Mouse (Mus musculus) liver, embryonic 16.5 days (tissue): ENCODE results near the gene Sgcd. TPM values are rescaled to one million over a fixed set of nuclear protein-coding genes. Genes with fewer than 3 reads are reported as not detected.

Experiments used
- ATAC-seq: fragments of 200-750 bp; cut with Nextera tagmentation; 2 replicates; pipeline ENCODE4 v1.8.0; 2017; ENCODE audit warnings: low read depth, mild to moderate bottlenecking, moderate number of reproducible peaks, moderate library complexity
- H3K27ac ChIP-seq: fragments of 300-500 bp; sonication (generic); 2 replicates; pipeline ENCODE4 v1.5.1; 2014; ENCODE audit warnings: mild to moderate bottlenecking, low read length
- H3K27me3 ChIP-seq: fragments of 300-500 bp; sonication (generic); 2 replicates; pipeline ENCODE4 v1.6.1; 2014; ENCODE audit warnings: low read depth, low read length, mixed read lengths; ENCODE audit not compliant: control insufficient read depth, insufficient read depth
- H3K36me3 ChIP-seq: fragments of 300-500 bp; sonication (generic); 2 replicates; pipeline ENCODE4 v1.6.1; 2014; ENCODE audit warnings: mild to moderate bottlenecking; ENCODE audit not compliant: control insufficient read depth, insufficient read depth
- H3K4me1 ChIP-seq: fragments of 300-500 bp; sonication (generic); 2 replicates; pipeline ENCODE4 v1.6.1; 2014; ENCODE audit warnings: low read depth, low read length, mixed read lengths; ENCODE audit not compliant: control insufficient read depth
- H3K4me2 ChIP-seq: fragments of 300-500 bp; sonication (generic); 2 replicates; pipeline ENCODE4 v1.6.1; 2014; ENCODE audit warnings: low read depth, low read length, mixed read lengths
- H3K4me3 ChIP-seq: fragments of 300-500 bp; sonication (generic); 2 replicates; pipeline ENCODE4 v1.5.1; 2014; ENCODE audit warnings: low read depth, mild to moderate bottlenecking, low read length
- H3K9ac ChIP-seq: fragments of 300-500 bp; sonication (generic); 2 replicates; pipeline ENCODE4 v1.6.1; 2014; ENCODE audit warnings: low read depth, low read length
- H3K9me3 ChIP-seq: fragments of 300-500 bp; sonication (generic); replicated peaks from 2 replicates; pipeline ENCODE4 v1.6.1; 2016; ENCODE audit warnings: low read length; ENCODE audit not compliant: control insufficient read depth
- WGBS: fragments of 180-500 bp; shearing (Covaris S2); extraction: QIAGEN DNeasy Blood & Tissue Kit; methylation state at CpG from one replicate; pipeline ENCODE4 v1.1.7; 2014; ENCODE audit not compliant: insufficient replicate concordance; 5-methylcytosine and 5-hydroxymethylcytosine counted together
- polyA plus RNA-seq: library from polyadenylated mRNA; unstranded; fragments of >200 nt; fragmentation: Nextera tagmentation; extraction: Ambion mirVana; gene quantifications from 2 replicates; pipeline ENCODE4 v1.2.1, GENCODE M21; 2015

Sgcd gene
- polyA plus RNA-seq, 1 experiment from 2014 or later = 0.12 TPM

DNA sequence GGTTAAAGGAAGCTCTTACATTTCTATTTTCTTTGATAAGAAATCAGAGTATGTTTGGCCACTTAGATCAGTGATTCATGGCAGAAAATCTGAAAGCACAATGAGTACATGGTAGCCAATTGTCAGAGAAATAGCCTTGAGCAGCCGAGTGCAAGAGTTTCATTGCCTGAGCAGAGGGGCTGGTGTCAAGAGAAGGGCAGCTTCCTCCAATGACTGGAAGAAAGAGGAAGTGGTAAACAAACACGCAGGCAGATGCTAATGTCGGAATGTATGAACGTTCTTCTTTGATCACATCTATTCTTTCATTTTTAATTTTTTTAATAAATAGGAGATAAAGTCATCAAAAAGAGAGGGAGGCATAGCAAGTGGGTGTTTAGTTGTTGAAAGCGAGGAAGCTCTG lies 956.5 kb downstream of the Sgcd start:
- H3K9ac ChIP-seq = no peak overlapping the region
- no peak overlapping the region for H3K4me3 ChIP-seq
- H3K4me2 ChIP-seq = no peak overlapping the region
- no peaks in the 10 kb centered on the region for H3K9me3 ChIP-seq
- H3K27me3 ChIP-seq = no peaks in the 10 kb centered on the region
- WGBS = 28% methylated on average over 5 of the region's 5 CpGs
- no peak overlapping the region for H3K27ac ChIP-seq
- ATAC-seq = no peak
- H3K36me3 ChIP-seq = no peaks in the 10 kb centered on the region
- no peaks in the 10 kb centered on the region for H3K4me1 ChIP-seq

DNA sequence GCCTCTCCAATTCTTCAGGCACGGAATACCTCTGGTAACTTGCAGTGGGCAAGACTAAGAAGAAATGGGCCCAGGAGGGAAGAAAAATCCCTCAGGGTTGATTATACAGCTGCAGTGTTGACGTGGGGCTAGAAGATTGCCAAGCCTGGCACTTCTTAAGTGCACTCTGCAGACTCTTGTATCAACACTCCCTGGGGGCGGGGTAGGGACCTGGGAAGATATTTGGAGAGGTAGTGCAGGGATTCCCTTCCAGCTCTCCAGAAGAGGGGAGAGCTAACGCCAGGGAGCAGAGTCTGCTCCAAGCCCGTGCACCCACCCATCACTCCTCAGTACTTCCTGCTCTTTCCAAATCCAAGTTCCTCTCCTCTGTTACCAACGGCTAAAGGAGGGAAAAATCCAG lies 967.9 kb downstream of the Sgcd start:
- H3K4me1 ChIP-seq = no peaks in the 10 kb centered on the region
- H3K9ac ChIP-seq = no peak overlapping the region
- 42% methylated on average over 6 of the region's 6 CpGs for WGBS
- H3K4me2 ChIP-seq = no peak overlapping the region
- no peaks in the 10 kb centered on the region for H3K27me3 ChIP-seq
- H3K36me3 ChIP-seq = no peaks in the 10 kb centered on the region
- H3K27ac ChIP-seq = no peak overlapping the region
- no peak for ATAC-seq
- H3K9me3 ChIP-seq = no peaks in the 10 kb centered on the region
- no peak overlapping the region for H3K4me3 ChIP-seq

DNA sequence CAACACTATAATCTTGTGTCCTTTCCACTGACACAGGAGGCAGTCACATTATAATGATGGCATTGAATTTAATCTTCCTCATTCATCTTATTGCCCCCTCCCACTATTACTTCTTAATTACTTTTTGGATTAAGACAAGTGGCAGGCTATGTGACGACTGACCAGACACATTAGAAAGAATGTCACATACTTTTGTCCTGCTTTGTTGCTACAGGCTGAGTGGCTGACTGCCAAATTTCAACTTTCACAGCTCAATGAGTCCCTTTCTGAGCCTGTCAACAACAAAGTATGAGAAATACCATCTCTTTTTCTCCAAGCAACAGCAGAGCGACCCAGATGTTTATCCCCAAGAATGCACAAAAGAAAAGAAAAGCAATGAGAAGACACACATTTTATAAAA lies 970.6 kb downstream of the Sgcd start:
- Histone ChIP-seq H3K4me1 (no peaks in the 10 kb centered on the region), H3K27ac (no peak overlapping the region), H3K27me3 (no peaks in the 10 kb centered on the region), H3K4me2 (no peak overlapping the region), H3K4me3 (no peak overlapping the region), H3K9ac (no peak overlapping the region), H3K9me3 (no peaks in the 10 kb centered on the region), H3K36me3 (no peaks in the 10 kb centered on the region)
- ATAC-seq = no peak
- WGBS = 52% methylated on average over 2 of the region's 2 CpGs

DNA sequence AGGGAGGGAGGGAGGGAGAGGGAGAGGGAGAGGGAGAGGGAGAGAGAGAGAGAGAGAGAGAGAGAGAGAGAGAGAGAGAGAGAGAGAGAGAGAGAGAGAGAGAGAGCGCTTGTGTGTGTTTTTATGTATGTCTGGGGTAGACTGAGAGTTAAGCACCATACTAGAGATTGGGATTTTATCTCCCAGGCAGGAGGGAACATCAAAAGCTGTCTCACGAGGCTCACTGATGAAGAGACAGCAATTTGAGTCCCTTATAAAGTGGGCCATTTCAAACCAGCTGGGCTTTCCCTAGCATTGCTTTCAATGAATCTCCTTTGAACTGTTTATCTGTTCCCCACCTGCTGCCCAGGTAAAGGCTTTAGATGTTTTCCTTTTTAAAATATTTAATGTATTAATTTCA lies 973.1 kb downstream of the Sgcd start:
- H3K36me3 ChIP-seq = no peaks in the 10 kb centered on the region
- H3K4me1 ChIP-seq = no peaks in the 10 kb centered on the region
- no peaks in the 10 kb centered on the region for H3K9me3 ChIP-seq
- H3K27ac ChIP-seq = no peak overlapping the region
- no peak overlapping the region for H3K4me2 ChIP-seq
- no peak for ATAC-seq
- H3K4me3 ChIP-seq = no peak overlapping the region
- 37% methylated on average over 2 of the region's 2 CpGs for WGBS
- no peak overlapping the region for H3K9ac ChIP-seq
- H3K27me3 ChIP-seq = no peaks in the 10 kb centered on the region

DNA sequence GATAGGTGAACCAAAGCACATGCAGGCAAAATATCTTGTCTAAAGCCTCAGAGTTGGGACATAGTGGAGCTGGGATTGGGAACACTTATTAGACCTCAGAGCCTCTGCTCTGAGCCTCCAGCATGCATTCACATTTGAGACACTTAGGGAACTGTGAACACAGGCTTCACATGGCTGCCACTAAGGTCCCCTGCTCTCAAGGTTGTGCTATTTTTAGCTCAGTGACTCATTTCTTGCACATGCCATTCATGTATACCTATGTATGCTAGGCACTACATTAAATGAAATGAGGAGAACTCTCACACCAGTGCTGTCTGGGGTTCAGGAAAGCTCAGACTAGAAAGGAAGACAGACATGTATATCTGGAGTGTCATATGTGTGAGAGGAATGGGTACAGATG lies 974.5 kb downstream of the Sgcd start:
- Histone ChIP-seq H3K27me3 (no peaks in the 10 kb centered on the region), H3K4me1 (no peaks in the 10 kb centered on the region), H3K4me2 (no peak overlapping the region), H3K27ac (no peak overlapping the region), H3K9ac (no peak overlapping the region), H3K9me3 (no peaks in the 10 kb centered on the region), H3K36me3 (no peaks in the 10 kb centered on the region), H3K4me3 (no peak overlapping the region)
- ATAC-seq = no peak

DNA sequence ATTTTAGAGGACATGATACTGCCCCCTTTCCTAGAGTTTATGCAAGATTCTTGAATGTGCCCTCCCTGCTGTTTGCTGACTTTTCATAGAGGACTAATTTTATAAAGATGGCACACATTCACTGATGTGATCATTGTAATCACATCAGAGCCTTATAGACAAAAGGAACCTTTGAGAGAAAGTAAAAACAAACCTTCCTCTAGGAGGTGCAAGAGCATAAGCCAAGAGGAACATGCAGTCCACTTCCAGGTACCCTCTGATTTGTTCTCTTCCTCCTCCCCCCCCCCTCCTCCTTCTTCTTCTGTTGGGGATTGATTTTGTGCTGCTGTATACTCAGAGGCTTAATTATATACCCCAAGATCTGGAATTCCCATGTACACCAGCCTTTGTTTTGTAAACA lies 978.6 kb downstream of the Sgcd start:
- H3K9ac ChIP-seq = no peak overlapping the region
- H3K4me1 ChIP-seq = no peaks in the 10 kb centered on the region
- H3K4me3 ChIP-seq = no peak overlapping the region
- H3K36me3 ChIP-seq = no peaks in the 10 kb centered on the region
- no peak overlapping the region for H3K27ac ChIP-seq
- no peaks in the 10 kb centered on the region for H3K27me3 ChIP-seq
- no peak overlapping the region for H3K4me2 ChIP-seq
- ATAC-seq = no peak
- no peaks in the 10 kb centered on the region for H3K9me3 ChIP-seq

DNA sequence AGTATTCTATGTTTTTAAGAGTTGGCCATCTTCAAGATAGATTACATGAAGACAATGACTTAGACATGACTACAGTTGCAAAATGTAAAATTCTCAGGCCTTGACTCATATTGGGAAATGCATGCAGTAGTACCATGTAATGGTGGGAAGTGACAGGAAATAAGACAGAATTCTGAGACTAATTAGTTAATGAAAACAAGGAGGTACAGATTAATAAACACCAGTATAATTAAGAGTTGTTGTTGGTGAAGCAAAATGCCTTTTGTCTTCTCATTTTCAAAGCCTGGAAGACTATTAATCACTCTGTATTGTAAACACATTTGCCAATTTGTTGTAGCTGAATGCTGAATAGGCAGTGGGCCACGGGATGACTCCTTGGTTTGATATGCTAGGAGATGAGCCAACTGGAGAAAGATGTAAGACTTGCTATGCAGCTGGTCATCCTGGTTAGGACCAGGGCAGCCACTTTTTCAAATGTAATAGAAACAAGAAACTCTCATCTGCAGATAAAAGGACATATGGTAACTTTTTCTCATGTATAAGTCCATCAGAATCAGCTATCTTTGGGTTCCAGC lies 983.4 kb downstream of the Sgcd start:
- ATAC-seq = no peak
- no peaks in the 10 kb centered on the region for H3K9me3 ChIP-seq
- H3K27ac ChIP-seq = no peak overlapping the region
- H3K9ac ChIP-seq = no peak overlapping the region
- H3K4me1 ChIP-seq = no peaks in the 10 kb centered on the region
- H3K4me3 ChIP-seq = no peak overlapping the region
- H3K27me3 ChIP-seq = no peaks in the 10 kb centered on the region
- no peak overlapping the region for H3K4me2 ChIP-seq
- H3K36me3 ChIP-seq = no peaks in the 10 kb centered on the region
- WGBS = 38% methylated on average over 1 of the region's 1 CpGs

DNA sequence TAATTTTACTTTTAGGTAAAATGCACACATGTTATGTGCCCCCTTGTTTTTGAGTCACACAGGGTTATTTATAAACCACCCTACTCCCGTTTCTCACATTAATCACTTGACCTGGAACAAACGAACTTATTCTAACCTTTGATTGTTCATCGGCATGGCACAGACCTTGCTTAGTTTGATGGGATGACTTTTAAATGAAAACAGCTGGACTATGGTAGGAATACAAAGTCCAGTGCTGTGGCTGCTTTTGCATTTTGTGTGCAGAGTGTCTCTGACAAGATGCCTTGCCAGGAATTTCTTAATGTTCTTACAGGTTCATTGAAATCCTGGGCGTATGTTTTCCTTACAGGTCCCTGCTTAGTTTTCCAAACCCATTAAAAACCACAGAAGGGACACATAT lies 1049.5 kb downstream of the Sgcd start:
- H3K27me3 ChIP-seq = no peaks in the 10 kb centered on the region
- no peaks in the 10 kb centered on the region for H3K36me3 ChIP-seq
- no peak overlapping the region for H3K27ac ChIP-seq
- 53% methylated on average over 4 of the region's 4 CpGs for WGBS
- no peak overlapping the region for H3K4me3 ChIP-seq
- H3K4me2 ChIP-seq = no peak overlapping the region
- no peaks in the 10 kb centered on the region for H3K9me3 ChIP-seq
- ATAC-seq = no peak
- no peak overlapping the region for H3K9ac ChIP-seq
- H3K4me1 ChIP-seq = no peaks in the 10 kb centered on the region

DNA sequence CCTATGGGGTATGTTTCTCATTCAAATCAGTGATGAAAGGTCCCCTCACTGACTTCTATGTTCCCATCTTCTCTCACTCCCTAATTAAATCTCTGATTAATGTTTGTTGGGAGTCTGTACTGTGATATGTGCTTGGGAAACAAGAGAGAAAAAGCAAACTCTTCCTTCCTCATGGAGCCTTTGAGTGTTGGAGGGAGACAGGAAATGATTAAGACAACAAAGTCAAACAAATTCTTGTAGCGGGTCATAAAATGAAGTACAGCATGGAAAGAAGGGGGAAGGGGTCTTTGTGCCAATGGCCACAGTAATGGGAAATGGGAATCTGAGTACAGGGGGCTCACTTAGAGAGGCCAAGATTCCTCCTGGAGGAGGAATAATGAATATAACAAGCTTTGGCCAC lies 1063.8 kb downstream of the Sgcd start:
- Histone ChIP-seq H3K27me3 (no peaks in the 10 kb centered on the region), H3K36me3 (no peaks in the 10 kb centered on the region), H3K9ac (no peak overlapping the region), H3K9me3 (no peaks in the 10 kb centered on the region), H3K4me3 (no peak overlapping the region), H3K4me1 (no peaks in the 10 kb centered on the region), H3K27ac (no peak overlapping the region), H3K4me2 (no peak overlapping the region)
- WGBS = 63% methylated on average over 1 of the region's 1 CpGs
- ATAC-seq = no peak

DNA sequence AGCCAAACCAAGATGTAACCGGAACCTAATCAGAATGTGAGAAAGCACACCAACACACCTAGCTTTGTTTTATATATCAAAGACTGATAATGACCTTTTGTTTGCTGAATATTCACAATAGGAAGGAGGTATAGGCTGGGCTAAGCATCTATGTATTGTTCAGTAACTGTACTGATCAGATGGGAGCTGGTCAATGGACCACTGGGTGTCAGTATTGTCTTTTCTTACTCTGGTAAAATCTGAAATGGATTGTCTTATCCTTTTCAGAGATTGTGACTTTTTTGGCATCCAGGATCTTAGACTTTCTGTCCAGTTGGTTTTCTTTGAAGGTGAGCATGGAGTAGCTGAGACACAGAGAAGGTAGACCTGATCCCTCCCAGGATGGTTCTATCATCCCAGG lies 1068.5 kb downstream of the Sgcd start:
- H3K27ac ChIP-seq = no peak overlapping the region
- no peaks in the 10 kb centered on the region for H3K36me3 ChIP-seq
- H3K9ac ChIP-seq = no peak overlapping the region
- no peaks in the 10 kb centered on the region for H3K9me3 ChIP-seq
- H3K27me3 ChIP-seq = no peaks in the 10 kb centered on the region
- H3K4me3 ChIP-seq = no peak overlapping the region
- no peak for ATAC-seq
- H3K4me2 ChIP-seq = no peak overlapping the region
- 63% methylated on average over 1 of the region's 1 CpGs for WGBS
- H3K4me1 ChIP-seq = no peaks in the 10 kb centered on the region
